Mouse (Mus musculus) embryonic facial prominence, embryonic 10.5 days (tissue): ENCODE measurements around the gene Senp7. TPM values are rescaled to one million over a fixed set of nuclear protein-coding genes. Genes with fewer than 3 reads are reported as not detected.
"Not testable (repeated sequence)": the region's sequence is repeated elsewhere in the genome, so short reads cannot be mapped to it uniquely, and the experiment has no call there.

Experiments used
- DNase-seq: peaks from one replicate; pipeline ENCODE4 v3.0.0-alpha.2; 2017; ENCODE audit warnings: low spot score
- H3K27ac ChIP-seq: fragments of 300-500 bp; sonication (generic); replicated peaks from 2 replicates; pipeline ENCODE4 v1.5.1; 2016; ENCODE audit warnings: mild to moderate bottlenecking
- H3K27me3 ChIP-seq: fragments of 300-500 bp; sonication (generic); replicated peaks from 2 replicates; pipeline ENCODE4 v1.6.1; 2016; ENCODE audit warnings: low read depth, mild to moderate bottlenecking; ENCODE audit not compliant: poor library complexity, severe bottlenecking
- H3K36me3 ChIP-seq: fragments of 300-500 bp; sonication (generic); replicated peaks from 2 replicates; pipeline ENCODE4 v1.6.1; 2016; ENCODE audit warnings: mild to moderate bottlenecking, moderate library complexity
- H3K4me1 ChIP-seq: fragments of 300-500 bp; sonication (generic); 2 replicates; pipeline ENCODE4 v1.6.1; 2016
- H3K4me3 ChIP-seq: fragments of 300-500 bp; sonication (generic); 2 replicates; pipeline ENCODE4 v1.5.1; 2016; ENCODE audit warnings: mild to moderate bottlenecking, moderate library complexity
- H3K9me3 ChIP-seq: fragments of 300-500 bp; sonication (generic); 2 replicates; pipeline ENCODE4 v1.6.1; 2016; ENCODE audit warnings: mild to moderate bottlenecking
- WGBS: fragments of 180-500 bp; shearing (Covaris S2); methylation state at CpG from one replicate; pipeline ENCODE4 v1.1.7; 2016; 5-methylcytosine and 5-hydroxymethylcytosine counted together
- polyA plus RNA-seq: library from polyadenylated mRNA; unstranded; fragments of >200 nt; fragmentation: Nextera tagmentation; extraction: Ambion mirVana; gene quantifications from 2 replicates; pipeline ENCODE4 v1.2.1, GENCODE M21; 2016

Senp7 gene
- polyA plus RNA-seq, 1 experiment from 2014 or later: 35.3 TPM

GRCm38 (mm10) chr16:56116155-56116554, 68.0 kb downstream of the Senp7 start:
- no peak overlapping the region for H3K27ac ChIP-seq
- H3K9me3 ChIP-seq: peaks cover 5% of the 10 kb centered on the region; the same call in 1 of the 2 replicates
- H3K4me3 ChIP-seq: no peak overlapping the region
- H3K4me1 ChIP-seq: no peaks in the 10 kb centered on the region
- 89% methylated on average over 5 of the region's 5 CpGs for WGBS
- H3K27me3 ChIP-seq: no peaks in the 10 kb centered on the region
- peaks cover 50% of the 10 kb centered on the region for H3K36me3 ChIP-seq
- no peak for DNase-seq

- DNase-seq: no peak
- peaks cover 5% of the 10 kb centered on the region; the same call in 1 of the 2 replicates for H3K9me3 ChIP-seq
- H3K4me3 ChIP-seq: no peak overlapping the region
- peaks cover 41% of the 10 kb centered on the region for H3K36me3 ChIP-seq
- WGBS: 76% methylated on average over 10 of the region's 10 CpGs
- no peak overlapping the region for H3K27ac ChIP-seq
- no peaks in the 10 kb centered on the region for H3K4me1 ChIP-seq
- no peaks in the 10 kb centered on the region for H3K27me3 ChIP-seq
Measured at GRCm38 (mm10) chr16:56117327-56118180, 69.4 kb downstream of the Senp7 start.

- no peaks in the 10 kb centered on the region for H3K27me3 ChIP-seq
- H3K9me3 ChIP-seq: no peaks in the 10 kb centered on the region
- H3K36me3 ChIP-seq: peaks cover 37% of the 10 kb centered on the region
- no peak overlapping the region for H3K27ac ChIP-seq
- H3K4me3 ChIP-seq: no peak overlapping the region
- WGBS: 85% methylated on average over 5 of the region's 5 CpGs
- DNase-seq: no peak
- no peaks in the 10 kb centered on the region for H3K4me1 ChIP-seq
Measured at GRCm38 (mm10) chr16:56122517-56122916, 74.4 kb downstream of the Senp7 start.

GRCm38 (mm10) chr16:56124045-56124444, 75.9 kb downstream of the Senp7 start:
- Histone ChIP-seq H3K27me3 (no peaks in the 10 kb centered on the region), H3K27ac (no peak overlapping the region), H3K36me3 (peaks cover 50% of the 10 kb centered on the region), H3K4me1 (no peaks in the 10 kb centered on the region), H3K4me3 (no peak overlapping the region), H3K9me3 (no peaks in the 10 kb centered on the region)
- 86% methylated on average over 3 of the region's 3 CpGs for WGBS
- no peak for DNase-seq

- DNase-seq: no peak
- 46% methylated on average over 3 of the region's 3 CpGs for WGBS
Measured at GRCm38 (mm10) chr16:56131666-56132065, 83.5 kb downstream of the Senp7 start.

GRCm38 (mm10) chr16:56134149-56134548, 86.0 kb downstream of the Senp7 start:
- no peaks in the 10 kb centered on the region for H3K9me3 ChIP-seq
- no peak for DNase-seq
- peaks cover 9% of the 10 kb centered on the region for H3K36me3 ChIP-seq
- H3K4me3 ChIP-seq: no peak overlapping the region
- H3K4me1 ChIP-seq: no peaks in the 10 kb centered on the region
- H3K27ac ChIP-seq: no peak overlapping the region
- no peaks in the 10 kb centered on the region for H3K27me3 ChIP-seq
- WGBS: 60% methylated on average over 4 of the region's 4 CpGs

More at GRCm38 (mm10) chr16:56131666-56132065, 83.5 kb downstream of the Senp7 start:
- Histone ChIP-seq H3K36me3 (peaks cover 24% of the 10 kb centered on the region), H3K27me3 (no peaks in the 10 kb centered on the region), H3K4me1 (no peaks in the 10 kb centered on the region), H3K9me3 (no peaks in the 10 kb centered on the region), H3K4me3 (no peak overlapping the region), H3K27ac (no peak overlapping the region)

- H3K9me3 ChIP-seq, H3K4me1 ChIP-seq, H3K4me3 ChIP-seq, H3K27me3 ChIP-seq, DNase-seq, H3K36me3 ChIP-seq, H3K27ac ChIP-seq: not testable (repeated sequence)
- 91% methylated on average over 5 of the region's 5 CpGs for WGBS
Measured at GRCm38 (mm10) chr16:56137672-56138071, 89.5 kb downstream of the Senp7 start.

GRCm38 (mm10) chr16:56139921-56140320, 91.8 kb downstream of the Senp7 start:
- 89% methylated on average over 3 of the region's 3 CpGs for WGBS
- no peak for DNase-seq

GRCm38 (mm10) chr16:56144876-56145555, 96.9 kb downstream of the Senp7 start:
- H3K9me3 ChIP-seq: no peaks in the 10 kb centered on the region
- no peaks in the 10 kb centered on the region; the same call in 1 of the 2 replicates for H3K36me3 ChIP-seq
- H3K4me1 ChIP-seq: no peaks in the 10 kb centered on the region
- no peak for DNase-seq
- 97% methylated on average over 17 of the region's 17 CpGs for WGBS
- H3K4me3 ChIP-seq: no peak overlapping the region
- no peaks in the 10 kb centered on the region for H3K27me3 ChIP-seq
- H3K27ac ChIP-seq: no peak overlapping the region

More at GRCm38 (mm10) chr16:56139921-56140320, 91.8 kb downstream of the Senp7 start:
- no peak overlapping the region for H3K4me3 ChIP-seq
- no peaks in the 10 kb centered on the region for H3K4me1 ChIP-seq
- peaks cover 9% of the 10 kb centered on the region for H3K36me3 ChIP-seq
- no peaks in the 10 kb centered on the region for H3K9me3 ChIP-seq
- no peak overlapping the region for H3K27ac ChIP-seq
- H3K27me3 ChIP-seq: no peaks in the 10 kb centered on the region

GRCm38 (mm10) chr16:56147679-56148078, 99.5 kb downstream of the Senp7 start:
- Histone ChIP-seq H3K27me3 (no peaks in the 10 kb centered on the region), H3K9me3 (no peaks in the 10 kb centered on the region), H3K4me3 (no peak overlapping the region), H3K4me1 (no peaks in the 10 kb centered on the region), H3K27ac (no peak overlapping the region), H3K36me3 (no peaks in the 10 kb centered on the region)
- 39% methylated on average over 2 of the region's 2 CpGs for WGBS
- DNase-seq: no peak

- DNase-seq: no peak
- H3K27ac ChIP-seq: no peak overlapping the region
- no peaks in the 10 kb centered on the region for H3K4me1 ChIP-seq
- H3K4me3 ChIP-seq: no peak overlapping the region
- H3K9me3 ChIP-seq: no peaks in the 10 kb centered on the region
- 82% methylated on average over 7 of the region's 7 CpGs for whole genome bisulfite sequencing
- H3K36me3 ChIP-seq: peaks cover 6% of the 10 kb centered on the region; the same call in 1 of the 2 replicates
- no peaks in the 10 kb centered on the region for H3K27me3 ChIP-seq
Measured at GRCm38 (mm10) chr16:56163466-56163865, 115.3 kb downstream of the Senp7 start.

- Histone ChIP-seq H3K4me3 (no peak overlapping the region), H3K27ac (no peak overlapping the region), H3K4me1 (no peaks in the 10 kb centered on the region), H3K27me3 (no peaks in the 10 kb centered on the region), H3K9me3 (no peaks in the 10 kb centered on the region), H3K36me3 (peaks cover 25% of the 10 kb centered on the region)
- no peak for DNase-seq
Measured at GRCm38 (mm10) chr16:56170247-56170646, 122.1 kb downstream of the Senp7 start.
